Mouse (Mus musculus): ENCODE data around the gene Rora. TPM values are rescaled to one million over a fixed set of nuclear protein-coding genes. Genes with fewer than 3 reads are reported as not detected.

Gene Rora
- polyA plus RNA-seq, 1 experiment, result 0.85 TPM

- WGBS, result 88% methylated on average over 6 of the region's 6 CpGs
- H3K27ac ChIP-seq (ENCODE audit: control insufficient read depth, insufficient read depth, low read depth, low read length, poor library complexity), result no peak overlapping the region
These were observed 331.5 kb downstream of the Rora start for GRCm38 (mm10) chr9:68985046-68985445.

GRCm38 (mm10) chr9:68985796-68986195, 332.2 kb downstream of the Rora start:
- no peak overlapping the region for H3K27ac ChIP-seq (ENCODE audit: control insufficient read depth, insufficient read depth, low read depth, low read length, poor library complexity)
- 80% methylated on average over 3 of the region's 3 CpGs for WGBS
- TF ChIP-seq POLR2A (IDR thresholded peaks at IDR 0.05; ENCODE audit: borderline replicate concordance, control insufficient read depth, low read depth, low read length) (no peak), CTCF (IDR thresholded peaks at IDR 0.05; ENCODE audit: control insufficient read depth, insufficient read depth, low read length) (no peak)
- H3K4me1 ChIP-seq (ENCODE audit: control insufficient read depth, insufficient read depth, low read length), result no peaks in the 10 kb centered on the region; the same call in 1 of the 2 replicates
- no peak overlapping the region for H3K4me3 ChIP-seq (replicated peaks; ENCODE audit: control insufficient read depth, low read depth, low read length)

More at GRCm38 (mm10) chr9:68985046-68985445, 331.5 kb downstream of the Rora start:
- TF ChIP-seq POLR2A (IDR thresholded peaks at IDR 0.05; ENCODE audit: borderline replicate concordance, control insufficient read depth, low read depth, low read length) (no peak), CTCF (IDR thresholded peaks at IDR 0.05; ENCODE audit: control insufficient read depth, insufficient read depth, low read length) (no peak)
- H3K4me3 ChIP-seq (replicated peaks; ENCODE audit: control insufficient read depth, low read depth, low read length), result no peak overlapping the region
- H3K4me1 ChIP-seq (ENCODE audit: control insufficient read depth, insufficient read depth, low read length), result no peaks in the 10 kb centered on the region

DNA sequence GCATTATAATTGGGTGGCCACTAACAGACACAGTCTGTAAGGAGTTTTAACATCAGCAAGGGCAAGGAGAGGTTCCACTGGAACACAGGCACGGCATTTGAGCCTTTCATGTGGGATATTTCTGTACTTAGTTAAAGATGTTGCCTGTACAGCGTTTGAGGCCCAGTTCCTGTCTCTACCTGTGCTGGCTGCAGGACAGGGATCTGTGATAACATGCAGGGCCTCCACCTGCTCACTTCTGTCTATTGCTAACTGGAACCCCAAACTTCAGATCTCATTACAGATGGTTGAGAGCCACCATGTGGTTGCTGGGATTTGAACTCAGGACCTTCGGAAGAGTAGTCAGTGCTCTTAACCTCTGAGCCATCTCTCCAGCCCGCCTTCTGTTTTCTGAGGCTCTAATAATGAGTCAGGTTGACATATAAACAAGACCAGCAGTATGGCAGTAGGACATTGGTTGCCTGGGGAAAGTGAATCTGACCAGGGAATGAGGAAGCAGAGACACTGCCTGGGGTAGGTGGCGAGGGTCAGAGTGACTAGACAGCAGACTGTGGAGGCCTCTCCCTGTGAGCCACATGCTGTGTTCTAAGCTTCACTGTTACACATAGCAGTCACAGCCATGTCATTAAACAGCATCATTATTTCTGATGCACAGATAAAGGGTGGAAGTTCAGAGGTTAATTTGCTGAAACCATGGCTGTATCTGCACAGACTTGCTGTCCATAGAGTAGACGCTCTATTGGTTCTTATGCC, 333.9 kb downstream of the Rora start:
- no peak overlapping the region for H3K4me3 ChIP-seq (replicated peaks; ENCODE audit: control insufficient read depth, low read depth, low read length)
- no peak overlapping the region for H3K27ac ChIP-seq (ENCODE audit: control insufficient read depth, insufficient read depth, low read depth, low read length, poor library complexity)
- no peaks in the 10 kb centered on the region; the same call in 1 of the 2 replicates for H3K4me1 ChIP-seq (ENCODE audit: control insufficient read depth, insufficient read depth, low read length)
- TF ChIP-seq POLR2A (IDR thresholded peaks at IDR 0.05; ENCODE audit: borderline replicate concordance, control insufficient read depth, low read depth, low read length) (no peak), CTCF (IDR thresholded peaks at IDR 0.05; ENCODE audit: control insufficient read depth, insufficient read depth, low read length) (no peak)
- WGBS, result 79% methylated on average over 6 of the region's 6 CpGs

GRCm38 (mm10) chr9:68988162-68988911, 334.8 kb downstream of the Rora start:
- Histone ChIP-seq H3K27ac (ENCODE audit: control insufficient read depth, insufficient read depth, low read depth, low read length, poor library complexity) (no peak overlapping the region), H3K4me3 (replicated peaks; ENCODE audit: control insufficient read depth, low read depth, low read length) (no peak overlapping the region), H3K4me1 (ENCODE audit: control insufficient read depth, insufficient read depth, low read length) (no peaks in the 10 kb centered on the region; the same call in 1 of the 2 replicates)
- 79% methylated on average over 13 of the region's 13 CpGs for WGBS
- TF ChIP-seq CTCF (IDR thresholded peaks at IDR 0.05; ENCODE audit: control insufficient read depth, insufficient read depth, low read length) (no peak), POLR2A (IDR thresholded peaks at IDR 0.05; ENCODE audit: borderline replicate concordance, control insufficient read depth, low read depth, low read length) (no peak)

- WGBS, result 69% methylated on average over 7 of the region's 7 CpGs
- no peaks in the 10 kb centered on the region; the same call in 1 of the 2 replicates for H3K4me1 ChIP-seq (ENCODE audit: control insufficient read depth, insufficient read depth, low read length)
- H3K4me3 ChIP-seq (replicated peaks; ENCODE audit: control insufficient read depth, low read depth, low read length), result no peak overlapping the region
- no peak for TF ChIP-seq POLR2A (IDR thresholded peaks at IDR 0.05; ENCODE audit: borderline replicate concordance, control insufficient read depth, low read depth, low read length)
- TF ChIP-seq CTCF (IDR thresholded peaks at IDR 0.05; ENCODE audit: control insufficient read depth, insufficient read depth, low read length), result no peak
- no peak overlapping the region for H3K27ac ChIP-seq (ENCODE audit: control insufficient read depth, insufficient read depth, low read depth, low read length, poor library complexity)
These were observed 336.4 kb downstream of the Rora start for GRCm38 (mm10) chr9:68989885-68990449.

- Histone ChIP-seq H3K27ac (ENCODE audit: control insufficient read depth, insufficient read depth, low read depth, low read length, poor library complexity) (no peak overlapping the region), H3K4me1 (ENCODE audit: control insufficient read depth, insufficient read depth, low read length) (no peaks in the 10 kb centered on the region; the same call in 1 of the 2 replicates), H3K4me3 (replicated peaks; ENCODE audit: control insufficient read depth, low read depth, low read length) (no peak overlapping the region)
- TF ChIP-seq POLR2A (IDR thresholded peaks at IDR 0.05; ENCODE audit: borderline replicate concordance, control insufficient read depth, low read depth, low read length), result no peak
- 49% methylated on average over 2 of the region's 2 CpGs for WGBS
These were observed 340.3 kb downstream of the Rora start for GRCm38 (mm10) chr9:68993881-68994280.

DNA sequence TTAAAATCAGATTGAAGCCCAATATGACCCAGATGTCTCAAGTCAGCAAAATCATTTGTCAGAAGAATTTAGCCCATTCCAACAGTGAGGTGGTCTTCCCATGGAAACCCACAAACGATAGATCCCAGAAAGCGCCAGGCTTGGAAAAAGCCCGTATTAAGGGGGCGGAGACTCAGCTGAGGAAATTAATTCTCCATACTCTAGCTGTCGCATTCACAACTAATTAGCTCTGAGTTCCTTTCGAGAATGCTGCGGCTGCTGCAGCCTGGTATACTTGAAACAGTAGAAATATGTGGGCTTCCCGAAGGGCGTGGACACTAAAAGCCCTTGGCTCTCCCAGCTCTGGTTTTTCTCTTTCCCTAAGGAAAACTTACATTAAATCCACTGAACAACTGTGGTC, 345.4 kb downstream of the Rora start:
- TF ChIP-seq POLR2A (IDR thresholded peaks at IDR 0.05; ENCODE audit: borderline replicate concordance, control insufficient read depth, low read depth, low read length) (no peak), CTCF (IDR thresholded peaks at IDR 0.05; ENCODE audit: control insufficient read depth, insufficient read depth, low read length) (no peak)
- no peaks in the 10 kb centered on the region for H3K4me1 ChIP-seq (ENCODE audit: control insufficient read depth, insufficient read depth, low read length)
- no peak overlapping the region for H3K27ac ChIP-seq (ENCODE audit: control insufficient read depth, insufficient read depth, low read depth, low read length, poor library complexity)
- WGBS, result 89% methylated on average over 9 of the region's 9 CpGs
- H3K4me3 ChIP-seq (replicated peaks; ENCODE audit: control insufficient read depth, low read depth, low read length), result no peak overlapping the region

- 81% methylated on average over 9 of the region's 9 CpGs for WGBS
- H3K4me3 ChIP-seq (replicated peaks; ENCODE audit: control insufficient read depth, low read depth, low read length), result no peak overlapping the region
- no peak overlapping the region for H3K27ac ChIP-seq (ENCODE audit: control insufficient read depth, insufficient read depth, low read depth, low read length, poor library complexity)
- no peaks in the 10 kb centered on the region for H3K4me1 ChIP-seq (ENCODE audit: control insufficient read depth, insufficient read depth, low read length)
- no peak for TF ChIP-seq POLR2A (IDR thresholded peaks at IDR 0.05; ENCODE audit: borderline replicate concordance, control insufficient read depth, low read depth, low read length)
- TF ChIP-seq CTCF (IDR thresholded peaks at IDR 0.05; ENCODE audit: control insufficient read depth, insufficient read depth, low read length), result no peak
These were observed 350.9 kb downstream of the Rora start for GRCm38 (mm10) chr9:69004514-69004913.
